Mouse (Mus musculus) midbrain, postnatal 0 days (tissue): ENCODE measurements around the gene Mpig6b. TPM values are rescaled to one million over a fixed set of nuclear protein-coding genes. Genes with fewer than 3 reads are reported as not detected.

Source experiments
- ATAC-seq: fragments of 200-750 bp; cut with Nextera tagmentation; 2 replicates; pipeline ENCODE4 v1.8.0; 2017; ENCODE audit warnings: moderate number of reproducible peaks, mild to moderate bottlenecking, moderate TSS enrichment, moderate library complexity; ENCODE audit not compliant: low FRiP score
- DNase-seq: peaks from one replicate; pipeline ENCODE4 v3.0.0-alpha.2; 2015; ENCODE audit warnings: low spot score
- H3K27ac ChIP-seq: fragments of 300-500 bp; sonication (generic); 2 replicates; pipeline ENCODE4 v1.5.1; 2014; ENCODE audit warnings: low read depth, mild to moderate bottlenecking, low read length, mixed read lengths
- H3K27me3 ChIP-seq: fragments of 300-500 bp; sonication (generic); 2 replicates; pipeline ENCODE4 v1.6.1; 2014; ENCODE audit warnings: low read length, control low read depth, mixed read lengths; ENCODE audit not compliant: insufficient read depth
- H3K36me3 ChIP-seq: fragments of 300-500 bp; sonication (generic); 2 replicates; pipeline ENCODE4 v1.6.1; 2014; ENCODE audit warnings: low read length, control low read depth, mixed read lengths; ENCODE audit not compliant: insufficient read depth
- H3K4me1 ChIP-seq: fragments of 300-500 bp; sonication (generic); 2 replicates; pipeline ENCODE4 v1.6.1; 2014; ENCODE audit warnings: mild to moderate bottlenecking, control low read depth, antibody characterized with exemption, low read length, mixed read lengths; ENCODE audit not compliant: insufficient read depth
- H3K4me2 ChIP-seq: fragments of 300-500 bp; sonication (generic); 2 replicates; pipeline ENCODE4 v1.6.1; 2014; ENCODE audit warnings: low read depth, mild to moderate bottlenecking, low read length, mixed read lengths; ENCODE audit not compliant: poor library complexity, severe bottlenecking
- H3K4me3 ChIP-seq: fragments of 300-500 bp; sonication (generic); 2 replicates; pipeline ENCODE4 v1.5.1; 2014; ENCODE audit warnings: low read depth, mild to moderate bottlenecking, low read length, moderate library complexity
- H3K9ac ChIP-seq: fragments of 300-500 bp; sonication (generic); replicated peaks from 2 replicates; pipeline ENCODE4 v1.6.1; 2014; ENCODE audit warnings: mild to moderate bottlenecking, low read length, moderate library complexity, mixed read lengths; ENCODE audit not compliant: poor library complexity, severe bottlenecking
- H3K9me3 ChIP-seq: fragments of 300-500 bp; sonication (generic); 2 replicates; pipeline ENCODE4 v1.6.1; 2016; ENCODE audit warnings: low read length, control low read depth
- CTCF ChIP-seq: IDR thresholded peaks from 2 replicates; pipeline ENCODE4 v1.5.1; 2016; ENCODE audit warnings: antibody characterized with exemption, mild to moderate bottlenecking
- WGBS: fragments of 180-500 bp; shearing (Covaris S2); extraction: QIAGEN DNeasy Blood & Tissue Kit; methylation state at CpG from one replicate; pipeline ENCODE4 v1.1.7; 2014; 5-methylcytosine and 5-hydroxymethylcytosine counted together
- polyA plus RNA-seq: library from polyadenylated mRNA; unstranded; fragments of >200 nt; fragmentation: Nextera tagmentation; extraction: Ambion mirVana; gene quantifications from 2 replicates; pipeline ENCODE4 v1.2.1, GENCODE M21; 2015
- total RNA-seq: library from RNA; depleted of rRNA; stranded (reverse); fragments of >200 nt; gene quantifications from 2 replicates; pipeline ENCODE4 v1.2.3, GENCODE M21; 2014

The Mpig6b gene
- total and polyA plus RNA-seq, 2 experiments from 2014 or later, result not detected

GRCm38 (mm10) chr17:35100196-35100765 is 34.3 kb upstream of the Mpig6b start:
- no peak for ATAC-seq
- no peak for TF ChIP-seq CTCF
- no peak overlapping the region for H3K9ac ChIP-seq
- H3K27ac ChIP-seq, result no peak overlapping the region
- H3K9me3 ChIP-seq, result no peaks in the 10 kb centered on the region
- no peak overlapping the region for H3K4me2 ChIP-seq
- no peak for DNase-seq
- no peak overlapping the region for H3K4me3 ChIP-seq
- peaks cover 73% of the 10 kb centered on the region for H3K36me3 ChIP-seq
- 79% methylated on average over 10 of the region's 10 CpGs for WGBS
- no peaks in the 10 kb centered on the region for H3K4me1 ChIP-seq
- no peaks in the 10 kb centered on the region for H3K27me3 ChIP-seq

DNA sequence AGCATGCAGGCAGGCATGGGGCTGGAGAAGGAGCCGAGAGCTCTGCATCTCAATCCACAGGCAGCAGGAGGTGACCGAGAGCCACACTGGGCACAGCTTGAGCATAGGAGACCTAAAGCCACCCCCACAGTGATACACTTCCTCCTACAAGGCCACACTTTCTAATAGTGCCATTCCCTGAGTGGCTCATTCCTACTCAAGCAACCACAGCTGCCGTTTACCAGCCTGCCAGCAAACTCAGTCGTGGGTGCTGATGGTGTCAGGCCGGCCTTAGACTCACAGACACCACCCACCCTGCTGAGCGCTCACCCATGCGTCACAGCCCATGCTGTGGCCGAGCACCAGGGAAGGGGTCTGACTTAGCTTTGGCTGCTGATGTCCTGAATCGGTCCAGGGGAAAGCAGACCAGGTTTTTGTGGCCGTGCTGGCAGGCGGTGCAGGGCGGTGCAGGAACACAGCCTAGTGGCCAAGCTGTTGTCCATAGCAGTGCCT is 31.2 kb upstream of the Mpig6b start:
- 74% methylated on average over 12 of the region's 12 CpGs for WGBS
- H3K27ac ChIP-seq, result no peak overlapping the region
- H3K4me1 ChIP-seq, result no peaks in the 10 kb centered on the region
- H3K4me3 ChIP-seq, result no peak overlapping the region
- no peak overlapping the region for H3K9ac ChIP-seq
- no peaks in the 10 kb centered on the region for H3K27me3 ChIP-seq
- TF ChIP-seq CTCF, result no peak
- peaks cover 78% of the 10 kb centered on the region for H3K36me3 ChIP-seq
- ATAC-seq, result no peak
- DNase-seq, result no peak
- no peak overlapping the region for H3K4me2 ChIP-seq
- no peaks in the 10 kb centered on the region for H3K9me3 ChIP-seq

DNA sequence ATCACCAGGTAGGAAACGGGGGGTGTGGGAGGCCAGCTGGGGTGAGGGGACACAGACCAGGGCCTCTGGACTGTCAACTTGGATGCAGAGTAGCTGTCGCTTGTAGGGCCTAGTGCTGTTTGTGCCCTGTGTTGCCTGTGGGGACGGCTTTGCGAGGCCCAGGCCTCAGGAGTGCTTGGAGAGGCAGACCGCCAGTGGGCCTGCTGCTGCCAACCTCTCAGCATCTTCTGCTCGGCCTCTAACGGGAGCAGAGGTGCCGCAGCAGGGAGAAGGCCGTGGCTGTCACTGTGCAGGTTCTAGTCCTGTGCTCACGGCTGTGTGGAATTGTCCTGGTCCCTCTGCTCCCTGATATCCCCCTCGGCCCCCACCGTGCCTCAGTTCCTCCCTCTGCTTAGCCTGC is 30.6 kb upstream of the Mpig6b start:
- H3K27ac ChIP-seq, result no peak overlapping the region
- TF ChIP-seq CTCF, result no peak
- WGBS, result 81% methylated on average over 12 of the region's 12 CpGs
- no peaks in the 10 kb centered on the region for H3K9me3 ChIP-seq
- no peak overlapping the region for H3K4me2 ChIP-seq
- no peak for ATAC-seq
- no peaks in the 10 kb centered on the region for H3K4me1 ChIP-seq
- no peaks in the 10 kb centered on the region for H3K27me3 ChIP-seq
- peaks cover 75% of the 10 kb centered on the region for H3K36me3 ChIP-seq
- no peak overlapping the region for H3K4me3 ChIP-seq
- DNase-seq, result no peak
- H3K9ac ChIP-seq, result 0 out of 2 replicates have a peak overlapping the region, but pooled peaks have one; percentile 13

DNA sequence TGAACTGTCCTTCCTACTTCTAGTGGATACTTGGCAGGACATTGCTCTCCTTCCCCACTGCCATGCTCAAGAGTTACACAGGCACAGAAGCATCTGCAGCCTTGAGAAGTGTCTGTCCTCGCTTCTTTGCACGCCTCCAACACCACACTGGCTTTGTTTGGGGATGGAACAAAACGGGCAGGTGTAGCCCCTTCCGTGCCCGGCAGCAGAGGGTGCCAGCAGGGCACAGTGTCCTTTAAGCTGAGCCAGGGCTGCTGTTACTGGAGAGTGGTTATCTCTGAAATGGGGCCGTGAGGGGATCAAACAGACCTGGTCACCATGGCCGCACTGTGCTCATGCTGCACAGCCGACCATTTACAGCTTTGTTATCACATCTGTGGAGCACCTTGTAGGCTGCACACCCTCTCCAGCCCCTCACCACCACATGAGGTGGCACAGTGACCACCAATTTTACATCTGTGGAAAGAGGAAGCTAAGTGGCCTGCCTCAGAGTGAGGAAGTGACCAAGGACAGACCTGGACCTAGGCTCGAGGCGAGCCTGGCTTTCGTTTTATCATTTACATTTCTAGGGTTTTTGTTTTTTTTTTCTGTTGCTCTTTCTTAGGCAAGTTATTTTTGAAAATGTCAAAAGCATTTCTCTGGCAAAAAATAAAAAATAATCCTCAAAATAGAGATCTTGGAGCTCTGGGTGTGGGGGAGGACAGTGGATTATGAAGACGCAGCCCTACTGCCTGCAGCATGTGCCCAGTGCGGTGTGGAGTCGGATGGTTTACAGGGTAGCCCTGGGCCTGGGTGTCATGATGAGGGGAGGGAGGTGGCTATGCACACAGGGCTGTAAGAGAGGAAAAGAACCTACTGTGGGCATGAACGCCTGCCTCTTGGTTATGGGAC is 28.7 kb upstream of the Mpig6b start:
- H3K4me3 ChIP-seq, result no peak overlapping the region
- no peak overlapping the region for H3K9ac ChIP-seq
- 0 out of 2 replicates have a peak, but pooled peaks cover 4% of the 10 kb centered on the region for H3K4me1 ChIP-seq
- no peak for DNase-seq
- peaks cover 60% of the 10 kb centered on the region for H3K36me3 ChIP-seq
- 90% methylated on average over 15 of the region's 15 CpGs for WGBS
- no peak overlapping the region for H3K27ac ChIP-seq
- no peaks in the 10 kb centered on the region for H3K9me3 ChIP-seq
- no peak overlapping the region for H3K4me2 ChIP-seq
- no peak for TF ChIP-seq CTCF
- H3K27me3 ChIP-seq, result no peaks in the 10 kb centered on the region
- ATAC-seq, result no peak

DNA sequence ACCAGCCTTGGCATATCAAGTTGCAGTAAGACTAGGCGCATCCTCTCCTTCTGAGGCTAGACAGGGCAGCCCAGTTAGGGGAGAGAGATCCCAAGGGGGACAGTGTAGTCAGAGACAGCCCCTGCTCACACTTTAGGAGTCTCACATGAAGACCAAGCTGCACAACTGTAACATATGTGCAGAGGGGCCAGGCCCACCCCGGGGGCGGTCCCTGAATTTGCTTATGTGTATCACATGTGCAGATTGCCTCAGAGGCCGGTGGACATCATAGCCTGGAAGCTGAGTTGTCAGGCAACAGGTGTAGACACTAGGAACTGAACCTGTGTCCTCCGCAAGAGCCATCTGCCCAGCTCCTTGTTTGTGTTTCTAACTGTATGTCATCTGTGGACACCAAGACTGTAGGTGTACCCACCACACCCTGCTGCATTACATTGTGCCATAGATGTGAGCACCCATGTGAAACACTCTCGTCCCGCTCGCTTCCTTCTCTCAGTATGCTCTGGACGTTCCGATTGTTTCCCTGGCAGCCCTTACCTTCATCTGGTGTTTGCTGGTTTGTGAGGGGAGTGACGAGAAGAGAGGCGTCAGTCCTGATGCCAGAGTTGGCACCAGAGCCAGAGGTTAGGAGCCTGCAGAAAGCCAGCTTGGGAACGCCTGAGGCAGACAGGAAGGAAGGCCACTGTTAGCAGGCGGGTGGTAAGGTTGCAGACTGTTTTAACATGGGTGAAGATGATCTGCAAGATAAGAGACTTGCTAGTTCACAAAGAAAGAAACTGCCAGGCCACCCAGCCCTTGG is 26.6 kb upstream of the Mpig6b start:
- no peak for TF ChIP-seq CTCF
- Histone ChIP-seq H3K9ac (no peak overlapping the region), H3K27me3 (no peaks in the 10 kb centered on the region), H3K36me3 (peaks cover 45% of the 10 kb centered on the region), H3K9me3 (no peaks in the 10 kb centered on the region), H3K4me2 (no peak overlapping the region), H3K4me1 (0 out of 2 replicates have a peak, but pooled peaks cover 4% of the 10 kb centered on the region), H3K27ac (no peak overlapping the region), H3K4me3 (no peak overlapping the region)
- DNase-seq, result no peak
- WGBS, result 91% methylated on average over 14 of the region's 14 CpGs
- no peak for ATAC-seq
